10 mouse cellular contexts compared by ENCODE assay signal in genomic region chr1:37248406-37248805, GRCm38 (mm10). TPM values are rescaled to one million over a fixed set of nuclear protein-coding genes. Genes with fewer than 3 reads are reported as not detected.
DNase-seq lines count a peak whose midpoint lies in the region; ATAC-seq and TF ChIP-seq lines count a peak whose summit lies in the region.
"Had no signal": no experiment of that assay in that cellular context is flagged by ENCODE, and none has a peak within 500 bp of the region (broad histone marks: within the 10 kb centered on the region; RNA-seq: fewer than 3 reads in every experiment).

No protein-coding gene starts in this region.

- no peaks in the 10 kb centered on the region for H3K79me2 ChIP-seq in MEL (ENCODE audit: control insufficient read depth, insufficient read depth, low read length, poor library complexity)

- no peak for TF ChIP-seq EP300 in MEL (IDR thresholded peaks at IDR 0.05; ENCODE audit: low read depth in 1 of 2, low read length in 2 of 2)

- ATAC-seq in heart, embryonic 11.5 days (replicated peaks; ENCODE audit: insufficient number of reproducible peaks, low FRiP score, low TSS enrichment) = no peak
- ATAC-seq in embryonic facial prominence, embryonic 15.5 days (ENCODE audit: insufficient number of reproducible peaks, low FRiP score, low TSS enrichment, low read depth) = peak; percentile 39; the same call in 1 of the 2 replicates

- H3K27ac ChIP-seq in heart, embryonic 11.5 days (ENCODE audit: low read depth, low read length) = no peak overlapping the region
- no peak overlapping the region for H3K27ac ChIP-seq in MEL (ENCODE audit: control insufficient read depth, low read depth, low read length)
- H3K27ac ChIP-seq in embryonic facial prominence, embryonic 15.5 days (replicated peaks) = no peak overlapping the region

- intact Hi-C loops in heart, postnatal 10 days (cut with DNase I) = no loop called here

- no peak overlapping the region for H3K4me3 ChIP-seq in heart, embryonic 11.5 days (ENCODE audit: low read depth, low read length)
- no peak overlapping the region for H3K4me3 ChIP-seq in MEL (ENCODE audit: control insufficient read depth in 1 of 2, insufficient read depth in 1 of 2, low read depth in 2 of 2, low read length in 2 of 2)
- no peak overlapping the region for H3K4me3 ChIP-seq in embryonic facial prominence, embryonic 15.5 days (replicated peaks)

- no peak for TF ChIP-seq CTCF in MEL (IDR thresholded peaks at IDR 0.05 in 2 of 3, conservative IDR thresholded peaks at IDR 0.05 in 1 of 3; ENCODE audit: control insufficient read depth in 1 of 3, insufficient read depth in 1 of 3, low read depth in 2 of 3, low read length in 3 of 3, poor library complexity in 1 of 3, severe bottlenecking in 1 of 3)

- no peaks in the 10 kb centered on the region for H3K4me1 ChIP-seq in heart, embryonic 11.5 days (ENCODE audit: control insufficient read depth, insufficient read depth, low read length)
- H3K4me1 ChIP-seq in MEL (ENCODE audit: control insufficient read depth in 1 of 2, insufficient read depth in 2 of 2, low read length in 2 of 2) = peaks cover 0 to 7% of the 10 kb centered on the region in 2 experiments; a peak in 2 of 4 replicates
- H3K4me1 ChIP-seq in embryonic facial prominence, embryonic 15.5 days = peaks cover 11% of the 10 kb centered on the region; the same call in 1 of the 2 replicates

- TF ChIP-seq POLR2A in MEL (IDR thresholded peaks at IDR 0.05; ENCODE audit: control insufficient read depth in 1 of 2, insufficient read depth in 1 of 2, low read depth in 1 of 2, low read length in 2 of 2, poor library complexity in 1 of 2) = no peak

- no peaks in the 10 kb centered on the region for H3K9me3 ChIP-seq in heart, embryonic 11.5 days (replicated peaks; ENCODE audit: control insufficient read depth, low read length)
- H3K9me3 ChIP-seq in MEL (replicated peaks; ENCODE audit: insufficient read depth, low read length) = no peaks in the 10 kb centered on the region
- H3K9me3 ChIP-seq in embryonic facial prominence, embryonic 15.5 days (replicated peaks) = no peaks in the 10 kb centered on the region

- 47% methylated on average over 2 of the region's 2 CpGs for WGBS in heart, embryonic 11.5 days (ENCODE audit: insufficient replicate concordance)
- WGBS in embryonic facial prominence, embryonic 15.5 days = 18% methylated on average over 2 of the region's 2 CpGs

- TF ChIP-seq RAD21 in MEL (IDR thresholded peaks at IDR 0.05; ENCODE audit: low read depth, low read length) = no peak

- no peaks in the 10 kb centered on the region for H3K36me3 ChIP-seq in heart, embryonic 11.5 days (ENCODE audit: control insufficient read depth, insufficient read depth, low read length)
- no peaks in the 10 kb centered on the region; a peak in 1 of 4 replicates for H3K36me3 ChIP-seq in MEL (ENCODE audit: control insufficient read depth in 1 of 2, insufficient read depth in 2 of 2, low read length in 2 of 2)
- H3K36me3 ChIP-seq in embryonic facial prominence, embryonic 15.5 days = no peaks in the 10 kb centered on the region

- DNase-seq in heart, postnatal 10 days = peak; percentile 17 to 21
- DNase-seq in MEL (ENCODE audit: low read depth, low spot score) = peak; percentile 66
- DNase-seq in lung, postnatal 36 days = peak; percentile 22
- no peak for DNase-seq in thymus, postnatal 10 days (ENCODE audit: low spot score in 2 of 2)
- DNase-seq in layer of hippocampus, adult 9-11 months = no peak
- no peak for DNase-seq in spleen, postnatal 4 days (ENCODE audit: low spot score in 2 of 2)
- DNase-seq: kidney, adult 2 months had no signal

- H3K9ac ChIP-seq in heart, embryonic 11.5 days (ENCODE audit: low read depth, low read length) = no peak overlapping the region
- no peak overlapping the region for H3K9ac ChIP-seq in MEL (ENCODE audit: control insufficient read depth, low read depth, low read length, poor library complexity, severe bottlenecking)
- no peak overlapping the region for H3K9ac ChIP-seq in embryonic facial prominence, embryonic 15.5 days

- no peak overlapping the region for H3K4me2 ChIP-seq in heart, embryonic 11.5 days
- H3K4me2 ChIP-seq in embryonic facial prominence, embryonic 15.5 days (replicated peaks) = no peak overlapping the region
- H3K4me2 ChIP-seq: liver, embryonic 11.5 days had no signal

- no peaks in the 10 kb centered on the region for H3K27me3 ChIP-seq in heart, embryonic 11.5 days (ENCODE audit: control insufficient read depth, insufficient read depth, low read length)
- no peaks in the 10 kb centered on the region for H3K27me3 ChIP-seq in MEL (ENCODE audit: control insufficient read depth in 1 of 2, insufficient read depth in 2 of 2, low read length in 2 of 2)
- H3K27me3 ChIP-seq in embryonic facial prominence, embryonic 15.5 days = no peaks in the 10 kb centered on the region

TF ChIP-seq in MEL, 35 proteins besides CTCF, POLR2A, EP300 and RAD21:
- no peak for TF ChIP-seq ELF1 (IDR thresholded peaks at IDR 0.05; ENCODE audit: low read depth, low read length)
TF ChIP-seq in MEL: peak in this region for 0.

RNA-seq across cellular contexts. Expression of gene Cnga3, which starts 34.2 kb away (rescaled TPM):
- under 1 TPM in 1 of 2 experiments, not detected in 1; 0.22 TPM for total RNA-seq in heart, postnatal 10 days (2021)
- not detected in 2 replicates for polyA plus RNA-seq in heart, embryonic 11.5 days (2014; fragmentation: Nextera tagmentation; extraction: Ambion mirVana)
- total RNA-seq in MEL (2012; rRNA removed) = 0.04 TPM in 1 of 2 replicates, not detected in the other
- polyA plus RNA-seq in MEL (2012; ENCODE audit: insufficient read depth in 1 of 2, insufficient read length in 2 of 2, low read depth in 1 of 2, low replicate concordance in 2 of 2, missing spikeins in 1 of 2) = not detected
- polyA plus RNA-seq in embryonic facial prominence, embryonic 15.5 days (2015; fragmentation: Nextera tagmentation; extraction: Ambion mirVana) = 0.12 and 0.17 TPM in 2 replicates
- polyA plus RNA-seq: kidney, adult 2 months; liver, embryonic 11.5 days had no signal

RNA-seq across cellular contexts. Expression of gene Inpp4a, which starts 51.3 kb away (rescaled TPM):
- 10 to 100 TPM; 17.3 to 18.6 TPM for total RNA-seq in heart, postnatal 10 days (2021)
- polyA plus RNA-seq in heart, embryonic 11.5 days (2014; fragmentation: Nextera tagmentation; extraction: Ambion mirVana) = 12.7 and 13.3 TPM in 2 replicates
- total RNA-seq in MEL (2012; rRNA removed) = 1.6 and 2.4 TPM in 2 replicates
- 1 to 10 TPM in 1 of 2 experiments, not detected in 1; 5.0 TPM for polyA plus RNA-seq in MEL (2012; ENCODE audit: insufficient read depth in 1 of 2, insufficient read length in 2 of 2, low read depth in 1 of 2, low replicate concordance in 2 of 2, missing spikeins in 1 of 2)
- 18.0 and 18.2 TPM in 2 replicates for polyA plus RNA-seq in embryonic facial prominence, embryonic 15.5 days (2015; fragmentation: Nextera tagmentation; extraction: Ambion mirVana)

Comparison
In these comparisons a context has a peak if more than half of its experiments do, and no peak if none do; other contexts are left out.
1. DNase-seq: peak in heart, postnatal 10 days (2 of 2), MEL (single experiment) and lung, postnatal 36 days (single experiment); none in thymus, postnatal 10 days (0 of 2), layer of hippocampus, adult 9-11 months (single experiment) and spleen, postnatal 4 days (0 of 2).